ENCODE assay signal across 8 mouse cellular contexts in genomic region chr17:24415011-24415410, GRCm38 (mm10). TPM values are rescaled to one million over a fixed set of nuclear protein-coding genes. Genes with fewer than 3 reads are reported as not detected.
DNase-seq lines count a peak whose midpoint lies in the region; ATAC-seq and TF ChIP-seq lines count a peak whose summit lies in the region.

No protein-coding gene starts in this region.

- no peaks in the 10 kb centered on the region for H3K27me3 ChIP-seq in embryonic facial prominence, embryonic 14.5 days (replicated peaks; ENCODE audit: control insufficient read depth, insufficient read depth, low read length)
- no peaks in the 10 kb centered on the region for H3K27me3 ChIP-seq in limb, embryonic 10.5 days (ENCODE audit: low read depth, poor library complexity, severe bottlenecking)
- no peaks in the 10 kb centered on the region for H3K27me3 ChIP-seq in neural tube, embryonic 14.5 days (ENCODE audit: control insufficient read depth, insufficient read depth, low read length)

- DNase-seq in lung, adult 2 months = no peak
- DNase-seq in lung, postnatal 25 days (ENCODE audit: low spot score) = no peak
- no peak for DNase-seq in embryonic facial prominence, embryonic 14.5 days (ENCODE audit: low spot score)
- no peak for DNase-seq in limb, embryonic 10.5 days (ENCODE audit: low spot score)
- no peak for DNase-seq in gastrocnemius, postnatal 14 days
- DNase-seq in right cerebral cortex, postnatal 14 days = no peak
- no peak for DNase-seq in left cerebral cortex, postnatal 4 days

- WGBS in lung, adult 2 months = 1% methylated on average over 21 of the region's 21 CpGs
- WGBS in embryonic facial prominence, embryonic 14.5 days = under 1% methylated on average over 21 of the region's 21 CpGs
- under 1% methylated on average over 21 of the region's 21 CpGs for WGBS in limb, embryonic 10.5 days
- WGBS in neural tube, embryonic 14.5 days = 1% methylated on average over 21 of the region's 21 CpGs

- no peak for ATAC-seq in embryonic facial prominence, embryonic 14.5 days (ENCODE audit: low read depth)
- ATAC-seq in neural tube, embryonic 14.5 days (ENCODE audit: low read depth) = no peak

- peak overlapping the region; percentile 81 for H3K4me2 ChIP-seq in embryonic facial prominence, embryonic 14.5 days (ENCODE audit: low read depth, low read length)
- peak overlapping the region; percentile 93 for H3K4me2 ChIP-seq in neural tube, embryonic 14.5 days (ENCODE audit: low read depth, low read length)

- peaks cover 10% of the 10 kb centered on the region for H3K4me1 ChIP-seq in lung, adult 2 months (ENCODE audit: control insufficient read depth, insufficient read depth, low read length)
- peaks cover 16% of the 10 kb centered on the region for H3K4me1 ChIP-seq in embryonic facial prominence, embryonic 14.5 days (ENCODE audit: control insufficient read depth, insufficient read depth, low read length)
- peaks cover 25% of the 10 kb centered on the region for H3K4me1 ChIP-seq in limb, embryonic 10.5 days
- peaks cover 20% of the 10 kb centered on the region; the same call in 1 of the 2 replicates for H3K4me1 ChIP-seq in neural tube, embryonic 14.5 days (ENCODE audit: control insufficient read depth, insufficient read depth, low read length)

- no peak for TF ChIP-seq POLR2A in lung, adult 2 months (IDR thresholded peaks at IDR 0.05; ENCODE audit: borderline replicate concordance, extremely low read depth, low read depth, low read length)

- H3K9me3 ChIP-seq in embryonic facial prominence, embryonic 14.5 days (ENCODE audit: control insufficient read depth, low read length) = no peaks in the 10 kb centered on the region
- H3K9me3 ChIP-seq in limb, embryonic 10.5 days (replicated peaks) = no peaks in the 10 kb centered on the region
- H3K9me3 ChIP-seq in neural tube, embryonic 14.5 days (ENCODE audit: control insufficient read depth, low read length) = no peaks in the 10 kb centered on the region

- no peak for TF ChIP-seq CTCF in lung, adult 2 months (IDR thresholded peaks at IDR 0.05; ENCODE audit: insufficient read depth, low read length)

- peaks cover 54% of the 10 kb centered on the region for H3K36me3 ChIP-seq in embryonic facial prominence, embryonic 14.5 days (ENCODE audit: control insufficient read depth, insufficient read depth, low read length)
- peaks cover 66% of the 10 kb centered on the region for H3K36me3 ChIP-seq in limb, embryonic 10.5 days
- peaks cover 18% of the 10 kb centered on the region for H3K36me3 ChIP-seq in neural tube, embryonic 14.5 days (ENCODE audit: control insufficient read depth, insufficient read depth, low read length)

- peak overlapping the region; percentile 97 for H3K9ac ChIP-seq in embryonic facial prominence, embryonic 14.5 days (ENCODE audit: low read depth, low read length)
- peak overlapping the region; percentile 94 for H3K9ac ChIP-seq in neural tube, embryonic 14.5 days (replicated peaks; ENCODE audit: low read depth, low read length)

- H3K27ac ChIP-seq in embryonic facial prominence, embryonic 14.5 days (replicated peaks; ENCODE audit: low read depth, low read length) = peak overlapping the region; percentile 88
- H3K27ac ChIP-seq in limb, embryonic 10.5 days = peak overlapping the region; percentile 99
- H3K27ac ChIP-seq in neural tube, embryonic 14.5 days (ENCODE audit: low read depth, low read length) = peak overlapping the region; percentile 92

- H3K4me3 ChIP-seq in lung, adult 2 months (replicated peaks; ENCODE audit: extremely low read depth, low read depth, low read length) = peak overlapping the region; percentile 80
- H3K4me3 ChIP-seq in embryonic facial prominence, embryonic 14.5 days (ENCODE audit: low read depth, low read length) = peak overlapping the region; percentile 86
- peak overlapping the region; percentile 78 for H3K4me3 ChIP-seq in limb, embryonic 10.5 days
- peak overlapping the region; percentile 91 for H3K4me3 ChIP-seq in neural tube, embryonic 14.5 days (ENCODE audit: low read depth, low read length)

- intact Hi-C loops in gastrocnemius, postnatal 14 days (cut with DNase I; ENCODE audit: low total_unique reads) = no loop called here
- intact Hi-C loops in left cerebral cortex, postnatal 4 days (cut with DNase I) = no loop called here

RNA-seq across cellular contexts. Expression of gene Rnps1, which starts 0.6 kb away (rescaled TPM):
- 83.2 and 101 TPM in 2 replicates for polyA plus RNA-seq in lung, adult 2 months (2012; rRNA removed)
- 202 and 224 TPM in 2 replicates for polyA plus RNA-seq in embryonic facial prominence, embryonic 14.5 days (2014; fragmentation: Nextera tagmentation; extraction: Ambion mirVana)
- polyA plus RNA-seq in limb, embryonic 10.5 days (2016; fragmentation: Nextera tagmentation; extraction: Ambion mirVana) = 471 and 496 TPM in 2 replicates
- 285 and 287 TPM in 2 replicates for polyA plus RNA-seq in neural tube, embryonic 14.5 days (2014; fragmentation: Nextera tagmentation; extraction: Ambion mirVana)
- total RNA-seq in gastrocnemius, postnatal 14 days (2021) = 10 to 100 TPM; 48.2 to 51.5 TPM
- total RNA-seq in left cerebral cortex, postnatal 4 days (2021) = 100 to 1,000 TPM; 204 to 208 TPM

RNA-seq across cellular contexts. Expression of gene Eci1, which starts 11.4 kb away (rescaled TPM):
- 70.0 and 78.3 TPM in 2 replicates for polyA plus RNA-seq in lung, adult 2 months (2012; rRNA removed)
- 57.6 and 58.7 TPM in 2 replicates for polyA plus RNA-seq in embryonic facial prominence, embryonic 14.5 days (2014; fragmentation: Nextera tagmentation; extraction: Ambion mirVana)
- polyA plus RNA-seq in limb, embryonic 10.5 days (2016; fragmentation: Nextera tagmentation; extraction: Ambion mirVana) = 87.9 and 104 TPM in 2 replicates
- 44.2 and 49.9 TPM in 2 replicates for polyA plus RNA-seq in neural tube, embryonic 14.5 days (2014; fragmentation: Nextera tagmentation; extraction: Ambion mirVana)
- total RNA-seq in gastrocnemius, postnatal 14 days (2021) = 100 to 1,000 TPM; 133 to 200 TPM
- 10 to 100 TPM in 1 of 2 experiments, 1 to 10 TPM in 1; 9.4 to 11.5 TPM for total RNA-seq in left cerebral cortex, postnatal 4 days (2021)

RNA-seq across cellular contexts. Expression of gene Dnase1l2, which starts 27.9 kb away (rescaled TPM):
- polyA plus RNA-seq in lung, adult 2 months (2012; rRNA removed) = 7.7 and 22.4 TPM in 2 replicates
- polyA plus RNA-seq in embryonic facial prominence, embryonic 14.5 days (2014; fragmentation: Nextera tagmentation; extraction: Ambion mirVana) = 3.3 and 4.9 TPM in 2 replicates
- 1.7 and 2.7 TPM in 2 replicates for polyA plus RNA-seq in limb, embryonic 10.5 days (2016; fragmentation: Nextera tagmentation; extraction: Ambion mirVana)
- 6.5 and 7.5 TPM in 2 replicates for polyA plus RNA-seq in neural tube, embryonic 14.5 days (2014; fragmentation: Nextera tagmentation; extraction: Ambion mirVana)
- total RNA-seq in gastrocnemius, postnatal 14 days (2021) = under 1 TPM; 0.76 to 0.89 TPM
- total RNA-seq in left cerebral cortex, postnatal 4 days (2021) = 1 to 10 TPM; 7.1 to 8.5 TPM

RNA-seq across cellular contexts. Expression of gene E4f1, which starts 55.1 kb away (rescaled TPM):
- 85.9 and 90.1 TPM in 2 replicates for polyA plus RNA-seq in lung, adult 2 months (2012; rRNA removed)
- 13.3 and 18.6 TPM in 2 replicates for polyA plus RNA-seq in embryonic facial prominence, embryonic 14.5 days (2014; fragmentation: Nextera tagmentation; extraction: Ambion mirVana)
- polyA plus RNA-seq in limb, embryonic 10.5 days (2016; fragmentation: Nextera tagmentation; extraction: Ambion mirVana) = 35.0 and 38.7 TPM in 2 replicates
- polyA plus RNA-seq in neural tube, embryonic 14.5 days (2014; fragmentation: Nextera tagmentation; extraction: Ambion mirVana) = 34.6 and 36.9 TPM in 2 replicates
- 10 to 100 TPM in 1 of 2 experiments, 1 to 10 TPM in 1; 8.5 to 10.2 TPM for total RNA-seq in gastrocnemius, postnatal 14 days (2021)
- total RNA-seq in left cerebral cortex, postnatal 4 days (2021) = 10 to 100 TPM; 39.0 to 41.7 TPM

RNA-seq across cellular contexts. Expression of gene Pgp, which starts 55.2 kb away (rescaled TPM):
- 39.5 and 46.2 TPM in 2 replicates for polyA plus RNA-seq in lung, adult 2 months (2012; rRNA removed)
- 57.7 and 58.5 TPM in 2 replicates for polyA plus RNA-seq in embryonic facial prominence, embryonic 14.5 days (2014; fragmentation: Nextera tagmentation; extraction: Ambion mirVana)
- polyA plus RNA-seq in limb, embryonic 10.5 days (2016; fragmentation: Nextera tagmentation; extraction: Ambion mirVana) = 68.8 and 76.1 TPM in 2 replicates
- polyA plus RNA-seq in neural tube, embryonic 14.5 days (2014; fragmentation: Nextera tagmentation; extraction: Ambion mirVana) = 73.3 and 75.4 TPM in 2 replicates
- total RNA-seq in gastrocnemius, postnatal 14 days (2021) = 10 to 100 TPM; 44.6 TPM
- total RNA-seq in left cerebral cortex, postnatal 4 days (2021) = 10 to 100 TPM; 45.3 to 45.9 TPM
